Mouse (Mus musculus) testis, adult 2 months (tissue): ENCODE measurements around the gene Phf14.

Experiments used
- CTCF ChIP-seq: fragments of 200-500 bp; IDR thresholded peaks from 2 replicates; pipeline ENCODE4 v1.5.1; 2012; ENCODE audit warnings: low read depth, mild to moderate bottlenecking, inconsistent platforms, low read length, moderate library complexity; ENCODE audit not compliant: control insufficient read depth, insufficient read depth, insufficient replicate concordance
- POLR2A ChIP-seq: fragments of 200-500 bp; IDR thresholded peaks from 2 replicates; pipeline ENCODE4 v1.6.1; 2012; ENCODE audit warnings: low read depth, mild to moderate bottlenecking, inconsistent platforms, low read length, moderate library complexity; ENCODE audit not compliant: control insufficient read depth

GRCm38 (mm10) chr6:11927485-11927884, 19.9 kb downstream of the Phf14 start:
- TF ChIP-seq CTCF: no peak
- TF ChIP-seq POLR2A: no peak
